Mouse (Mus musculus): ENCODE data around the gene Acap3. TPM values are rescaled to one million over a fixed set of nuclear protein-coding genes. Genes with fewer than 3 reads are reported as not detected.

The Acap3 gene
- total RNA-seq (2014; fragmentation: Nextera tagmentation) = 25.4 and 27.8 TPM in 2 replicates
- 9.0 and 23.4 TPM in 2 replicates for total RNA-seq (2017)

DNA sequence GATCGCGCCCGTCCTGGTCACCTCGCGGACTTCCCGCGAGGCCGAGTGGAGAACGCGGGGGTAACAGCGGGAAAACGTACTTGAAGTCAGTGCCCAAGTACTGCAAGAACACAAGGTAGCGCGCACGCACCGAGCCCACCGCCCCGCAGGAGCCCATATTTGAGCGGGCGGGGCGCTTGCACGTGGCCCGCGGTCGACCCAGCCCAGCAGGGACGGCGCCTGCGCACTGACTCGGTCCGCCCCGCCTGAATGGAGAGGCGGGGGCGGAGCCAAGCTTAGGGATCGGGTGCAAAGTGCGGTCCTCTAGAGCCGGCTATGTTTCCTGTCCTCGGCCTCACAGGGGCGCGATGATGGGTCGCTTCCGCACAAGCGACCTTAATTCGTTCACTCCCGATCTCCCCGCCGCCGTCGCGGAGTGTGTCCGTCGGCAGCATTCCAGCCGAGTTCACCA lies at the start of gene Acap3, which contains the start of gene Pusl1:
Gene Acap3 (plus strand): TSS at position 272 of the 451 bp plus-strand sequence.
Gene Pusl1 (minus strand): TSS at position 231 of the 451 bp plus-strand sequence.
- peak; percentile 48 for ATAC-seq (replicated peaks; ENCODE audit: low FRiP score, low TSS enrichment, poor library complexity, severe bottlenecking)

DNA sequence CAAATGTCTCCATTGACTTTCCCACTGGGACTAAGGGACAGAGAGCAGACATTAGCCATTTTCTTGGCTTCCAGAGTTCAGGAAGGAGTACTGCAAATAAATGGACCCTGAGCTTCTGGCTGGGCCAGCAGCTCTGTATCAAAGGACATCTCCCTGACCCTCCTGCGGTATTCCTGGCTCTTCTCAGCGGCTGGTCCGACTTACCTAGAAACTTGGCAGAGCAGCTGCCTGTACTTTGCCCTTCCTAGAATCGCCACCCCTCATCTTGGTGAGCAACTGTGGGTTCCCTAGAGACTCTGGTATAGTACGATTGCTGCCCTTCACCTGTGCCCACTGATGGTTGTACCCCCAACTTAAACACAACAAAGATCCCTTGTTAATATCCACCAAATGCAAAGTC lies 48.4 kb upstream of the Acap3 start:
- ATAC-seq (replicated peaks; ENCODE audit: low FRiP score, low TSS enrichment, poor library complexity, severe bottlenecking) = no peak

DNA sequence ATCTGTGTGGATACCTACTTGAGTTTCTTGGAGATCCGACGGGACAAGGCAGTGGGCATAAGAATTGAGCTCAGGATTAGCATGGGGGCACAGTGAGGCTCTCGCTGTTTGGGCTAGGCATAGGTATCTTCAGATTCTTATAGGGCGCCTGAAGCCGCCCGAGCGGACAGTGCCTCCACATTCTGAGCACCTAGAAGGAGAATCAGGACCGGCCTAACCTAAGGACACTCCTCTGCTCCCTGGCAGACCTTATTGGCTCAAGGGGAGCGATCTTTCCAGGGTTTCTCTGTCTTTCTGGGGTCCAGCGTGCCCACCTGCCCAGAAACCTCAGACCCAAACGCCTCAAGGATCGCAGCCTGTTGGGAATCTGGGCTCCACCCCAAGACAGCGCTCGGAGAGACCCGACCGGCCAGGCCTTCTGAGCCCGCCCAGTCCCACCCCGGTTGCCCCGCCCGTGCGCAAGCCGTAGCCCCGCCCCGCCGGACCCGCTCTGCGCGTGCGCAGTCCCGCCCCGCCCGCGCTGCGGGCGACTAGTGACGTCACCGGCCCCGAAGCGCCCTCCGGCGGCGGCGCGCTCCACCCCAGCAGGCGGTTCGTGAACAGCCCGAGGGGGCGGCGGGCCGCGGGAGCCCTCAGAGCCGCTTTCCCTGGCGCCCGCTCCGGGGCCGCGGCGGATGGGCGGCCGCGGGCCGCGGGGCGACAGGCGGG lies 44.6 kb upstream of the Acap3 start, which contains the start of gene Dvl1:
Gene Dvl1 (plus strand): TSS at position 532 of the 708 bp plus-strand sequence.
- ATAC-seq (replicated peaks; ENCODE audit: low FRiP score, low TSS enrichment, poor library complexity, severe bottlenecking) = peak; percentile 53

GRCm38 (mm10) chr4:155847591-155848352 lies 43.9 kb upstream of the Acap3 start:
- peak; percentile 19; the same call in 1 of the 2 replicates for ATAC-seq (replicated peaks; ENCODE audit: low FRiP score, low TSS enrichment, poor library complexity, severe bottlenecking)

GRCm38 (mm10) chr4:155848434-155849095 lies 43.1 kb upstream of the Acap3 start:
- ATAC-seq (replicated peaks; ENCODE audit: low FRiP score, low TSS enrichment, poor library complexity, severe bottlenecking) = 0 out of 2 replicates have a peak, but pooled peaks have one; percentile 13

DNA sequence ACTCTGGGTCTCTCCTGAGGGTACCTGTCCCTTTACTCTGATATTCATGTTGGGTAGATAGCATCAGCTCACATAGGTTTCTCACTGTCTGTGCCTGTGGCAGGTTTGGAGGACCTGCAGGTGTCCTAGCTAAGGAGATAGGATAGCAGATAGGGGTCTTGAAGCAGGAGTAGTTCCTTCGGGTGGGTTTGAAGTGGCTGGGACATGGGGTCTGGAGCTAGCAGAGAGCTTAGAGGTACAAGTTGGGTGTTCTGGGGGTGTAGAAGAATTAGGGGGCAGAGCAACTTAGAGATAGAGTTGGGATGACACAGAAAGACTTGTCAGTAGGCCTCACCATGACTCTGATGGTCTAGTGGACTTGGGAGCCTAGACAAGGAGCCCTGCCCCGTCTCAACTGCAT lies 42.2 kb upstream of the Acap3 start:
- no peak for ATAC-seq (replicated peaks; ENCODE audit: low FRiP score, low TSS enrichment, poor library complexity, severe bottlenecking)

- no peak for ATAC-seq (replicated peaks; ENCODE audit: low FRiP score, low TSS enrichment, poor library complexity, severe bottlenecking)
These were observed 41.7 kb upstream of the Acap3 start for GRCm38 (mm10) chr4:155849792-155850451.

- ATAC-seq (replicated peaks; ENCODE audit: low FRiP score, low TSS enrichment, poor library complexity, severe bottlenecking) = no peak
These were observed 40.3 kb upstream of the Acap3 start for GRCm38 (mm10) chr4:155851368-155851767.

DNA sequence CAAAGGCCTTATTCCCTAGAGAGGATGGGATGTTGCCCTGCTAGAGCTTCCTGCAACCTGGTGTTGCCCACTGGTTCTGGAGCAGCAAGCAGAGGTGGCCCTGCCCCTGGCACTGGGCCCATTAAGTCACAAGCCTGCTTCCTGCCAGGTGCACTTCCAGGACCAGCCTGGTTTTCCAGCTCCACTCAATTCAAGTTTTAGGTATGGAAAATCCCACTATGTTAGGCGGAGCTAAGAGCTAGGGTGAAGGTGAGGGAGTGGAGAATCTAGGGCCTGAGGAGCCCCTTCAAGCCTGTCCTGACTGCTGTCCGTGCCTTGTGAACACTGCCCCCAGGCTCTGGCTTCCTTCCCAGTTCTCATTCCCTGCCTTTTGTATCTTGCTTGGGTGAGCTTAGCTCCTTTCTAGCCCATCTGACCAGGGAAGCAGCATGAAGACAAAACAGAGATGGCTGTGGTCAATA lies 39.6 kb upstream of the Acap3 start:
- no peak for ATAC-seq (replicated peaks; ENCODE audit: low FRiP score, low TSS enrichment, poor library complexity, severe bottlenecking)

GRCm38 (mm10) chr4:155853421-155853820 lies 38.2 kb upstream of the Acap3 start:
- ATAC-seq (replicated peaks; ENCODE audit: low FRiP score, low TSS enrichment, poor library complexity, severe bottlenecking) = no peak

- ATAC-seq (replicated peaks; ENCODE audit: low FRiP score, low TSS enrichment, poor library complexity, severe bottlenecking) = no peak
These were observed 36.6 kb upstream of the Acap3 start for GRCm38 (mm10) chr4:155854991-155855390.

GRCm38 (mm10) chr4:155856071-155856470 lies 35.6 kb upstream of the Acap3 start:
- no peak for ATAC-seq (replicated peaks; ENCODE audit: low FRiP score, low TSS enrichment, poor library complexity, severe bottlenecking)

- ATAC-seq (replicated peaks; ENCODE audit: low FRiP score, low TSS enrichment, poor library complexity, severe bottlenecking) = 0 out of 2 replicates have a peak, but pooled peaks have one; percentile 17
These were observed 34.7 kb upstream of the Acap3 start for GRCm38 (mm10) chr4:155856881-155857280.

- ATAC-seq (replicated peaks; ENCODE audit: low FRiP score, low TSS enrichment, poor library complexity, severe bottlenecking) = peak; percentile 32; the same call in 1 of the 2 replicates
These were observed 32.3 kb upstream of the Acap3 start for GRCm38 (mm10) chr4:155859318-155859717.

- ATAC-seq (replicated peaks; ENCODE audit: low FRiP score, low TSS enrichment, poor library complexity, severe bottlenecking) = no peak
These were observed 29.8 kb upstream of the Acap3 start for GRCm38 (mm10) chr4:155861787-155862186.

DNA sequence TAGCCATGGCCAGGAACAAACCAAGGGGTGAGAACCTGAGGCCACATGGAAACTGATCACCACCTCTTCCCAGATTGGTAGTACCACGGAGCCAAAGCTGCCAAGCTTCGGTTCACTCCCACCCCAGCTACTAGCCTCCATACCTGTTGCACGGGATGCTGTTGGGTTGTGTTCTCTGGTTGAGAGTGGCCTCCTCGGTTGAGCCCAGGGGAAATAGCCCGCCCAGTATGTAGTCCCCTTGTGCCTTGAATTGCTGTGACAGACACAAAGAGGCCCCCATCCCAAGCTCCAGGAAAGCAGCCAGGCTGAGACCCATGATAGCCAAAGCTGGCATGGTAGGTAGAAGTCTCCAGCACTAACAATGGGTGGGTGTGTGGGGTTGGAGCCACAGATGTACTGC lies 28.6 kb upstream of the Acap3 start, which contains the start of gene Tas1r3:
Gene Tas1r3 (minus strand): TSS at position 362 of the 400 bp plus-strand sequence.
- no peak for ATAC-seq (replicated peaks; ENCODE audit: low FRiP score, low TSS enrichment, poor library complexity, severe bottlenecking)

DNA sequence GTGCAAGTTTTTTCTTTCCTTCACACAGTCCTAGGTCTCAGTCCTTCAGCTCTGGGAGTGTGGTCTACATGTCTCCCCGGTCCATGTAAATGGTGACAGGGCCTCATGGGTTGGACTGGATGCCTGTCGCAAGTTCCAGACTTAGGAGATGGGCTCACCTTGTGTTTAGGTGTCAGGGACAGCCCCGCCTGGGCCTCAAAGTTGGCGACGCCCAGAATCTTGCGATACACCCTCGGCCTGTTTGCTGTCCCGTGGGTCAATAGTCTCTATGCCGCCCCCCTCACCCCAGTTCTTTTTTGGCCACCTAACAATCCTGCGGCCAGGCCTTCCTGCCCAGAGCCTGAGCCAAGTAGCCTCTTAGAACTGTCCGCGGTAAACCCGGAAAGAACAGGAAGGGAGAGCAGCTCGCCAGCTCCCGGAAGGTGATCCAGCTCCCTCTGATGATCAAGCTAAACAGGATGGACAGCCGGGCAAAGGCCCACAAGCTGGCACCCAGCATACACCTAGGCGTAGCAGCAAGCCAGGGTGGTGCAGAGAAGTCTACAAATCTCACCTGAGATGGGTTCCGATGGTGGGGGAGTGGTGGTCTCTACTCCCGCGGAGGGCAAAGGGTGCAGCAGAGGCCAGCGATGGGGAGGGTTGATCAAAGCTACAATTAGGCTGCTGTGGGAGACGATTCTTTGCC lies 22.9 kb upstream of the Acap3 start:
- peak; percentile 36 for ATAC-seq (replicated peaks; ENCODE audit: low FRiP score, low TSS enrichment, poor library complexity, severe bottlenecking)

DNA sequence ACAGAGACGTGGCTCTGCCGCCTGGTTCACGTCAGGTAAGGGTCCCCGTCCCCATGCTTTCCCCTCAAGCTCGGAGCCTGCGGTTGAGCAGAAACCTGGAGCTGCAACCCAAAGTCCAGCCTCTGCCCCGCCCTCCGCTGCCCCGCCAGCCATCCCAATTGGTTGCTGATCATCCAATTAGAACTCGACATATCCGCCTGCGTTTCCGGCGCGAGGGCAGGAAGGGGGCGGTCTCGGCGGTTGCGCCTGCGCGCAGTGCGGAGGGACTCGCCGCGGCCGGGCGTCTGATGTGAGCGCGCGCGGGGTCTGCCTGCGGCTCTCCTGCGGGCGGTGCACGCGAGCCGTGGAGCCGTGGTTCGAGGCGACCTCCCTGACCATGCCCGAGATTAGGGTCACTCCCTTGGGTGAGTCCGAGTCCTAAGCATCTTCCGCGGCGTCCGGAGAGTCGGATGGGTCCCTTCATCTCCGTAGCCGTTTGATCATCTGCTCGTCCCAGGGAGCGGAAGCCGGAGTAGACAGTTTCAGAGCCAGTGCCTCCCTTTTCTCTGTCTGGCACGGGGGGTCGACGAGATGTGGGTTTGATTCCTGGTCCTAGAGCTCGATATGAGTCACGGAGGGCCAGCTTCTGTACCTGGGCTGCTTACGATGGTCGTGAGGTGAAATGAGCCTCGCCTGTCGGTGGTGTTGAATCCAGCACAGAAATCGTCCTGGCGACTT lies 22.1 kb upstream of the Acap3 start, which contains the start of the genes Cptp and Ints11:
Gene Cptp (minus strand): TSS at position 124 of the 717 bp plus-strand sequence.
Gene Ints11 (plus strand): TSS at position 230 of the 717 bp plus-strand sequence.
- ATAC-seq (replicated peaks; ENCODE audit: low FRiP score, low TSS enrichment, poor library complexity, severe bottlenecking) = peak; percentile 94
